Mouse (Mus musculus): ENCODE results near the gene Osbp. TPM values are rescaled to one million over a fixed set of nuclear protein-coding genes. Genes with fewer than 3 reads are reported as not detected.
"Not testable (repeated sequence)": the region's sequence is repeated elsewhere in the genome, so short reads cannot be mapped to it uniquely, and the experiment has no call there.

Gene Osbp
- polyA plus RNA-seq (2012; rRNA removed), result 38.9 and 39.9 TPM in 2 replicates

- H3K4me1 ChIP-seq (ENCODE audit: control insufficient read depth, insufficient read depth, low read length), result peaks cover 4% of the 10 kb centered on the region; the same call in 1 of the 2 replicates
- H3K27ac ChIP-seq (ENCODE audit: insufficient read depth, low read length), result 0 out of 2 replicates have a peak within 1 kb of the TSS, but pooled peaks have one; percentile 60
- no peaks in the 10 kb centered on the region for H3K27me3 ChIP-seq (ENCODE audit: control insufficient read depth, insufficient read depth, low read length)
- TF ChIP-seq POLR2A (IDR thresholded peaks at IDR 0.05; ENCODE audit: borderline replicate concordance, insufficient read depth, low read length) (peak; percentile 87; the same call in 1 of the 2 replicates), CTCF (IDR thresholded peaks at IDR 0.05; ENCODE audit: borderline replicate concordance, insufficient read depth, low read depth, low read length) (no peak)
- DNase-seq, result peak; percentile 99 to 100
- peak within 1 kb of the TSS; percentile 72 for H3K4me3 ChIP-seq (replicated peaks; ENCODE audit: insufficient read depth, low read depth, low read length)
- WGBS, result 1% methylated on average over 59 of the region's 59 CpGs
These were observed at the start of gene Osbp for GRCm38 (mm10) chr19:11965023-11965942. Gene Osbp (plus strand): TSS chr19:11965941.

DNA sequence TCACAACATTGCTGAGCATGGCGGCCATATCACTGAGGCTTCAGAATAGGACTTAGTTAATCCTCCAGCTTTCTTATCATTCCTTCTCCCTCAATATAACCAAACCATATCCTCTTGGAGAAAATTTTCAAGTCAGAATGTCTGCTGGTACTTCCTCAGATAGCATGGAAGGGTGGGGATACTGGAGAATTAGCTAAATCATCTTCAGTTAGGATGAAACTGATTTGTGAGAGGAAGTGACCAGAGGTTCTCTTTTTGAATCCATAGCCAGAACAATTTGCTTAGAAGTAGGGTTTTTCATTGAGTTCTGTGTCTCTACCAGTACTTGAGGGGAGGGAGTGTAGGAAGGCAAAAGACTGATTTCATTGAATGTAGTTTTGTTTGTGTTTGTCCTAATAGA lies 43.7 kb upstream of the Osbp start:
- no peaks in the 10 kb centered on the region for H3K4me1 ChIP-seq (ENCODE audit: control insufficient read depth, insufficient read depth, low read length)
- H3K27me3 ChIP-seq (ENCODE audit: control insufficient read depth, insufficient read depth, low read length), result no peaks in the 10 kb centered on the region
- TF ChIP-seq POLR2A (IDR thresholded peaks at IDR 0.05; ENCODE audit: borderline replicate concordance, insufficient read depth, low read length) (no peak), CTCF (IDR thresholded peaks at IDR 0.05; ENCODE audit: borderline replicate concordance, insufficient read depth, low read depth, low read length) (no peak)
- DNase-seq, result no peak
- H3K27ac ChIP-seq (ENCODE audit: insufficient read depth, low read length), result no peak overlapping the region
- H3K4me3 ChIP-seq (replicated peaks; ENCODE audit: insufficient read depth, low read depth, low read length), result no peak overlapping the region
- WGBS, result 92% methylated on average over 1 of the region's 1 CpGs

DNA sequence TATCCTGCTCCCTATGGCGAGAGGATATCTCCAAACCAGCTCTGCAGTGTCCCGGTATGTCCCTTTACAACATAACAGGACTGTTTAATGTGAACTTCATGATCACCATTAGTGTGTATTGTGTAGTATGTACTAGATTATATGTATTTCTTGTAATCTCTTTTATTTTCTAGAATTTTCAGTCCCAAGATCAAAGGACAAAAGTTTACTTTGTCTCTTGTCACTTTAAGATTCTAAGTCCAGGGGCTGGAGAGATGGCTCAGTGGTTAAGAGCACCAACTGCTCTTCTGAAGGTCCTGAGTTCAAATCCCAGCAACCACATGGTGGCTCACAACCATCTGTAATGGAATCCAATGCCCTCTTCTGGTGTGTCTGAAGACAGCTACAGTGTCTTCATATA lies 43.2 kb upstream of the Osbp start:
- 97% methylated on average over 2 of the region's 2 CpGs for WGBS
- not testable (repeated sequence) for H3K4me3 ChIP-seq (replicated peaks; ENCODE audit: insufficient read depth, low read depth, low read length); H3K27me3 ChIP-seq (ENCODE audit: control insufficient read depth, insufficient read depth, low read length); H3K4me1 ChIP-seq (ENCODE audit: control insufficient read depth, insufficient read depth, low read length); DNase-seq; H3K27ac ChIP-seq (ENCODE audit: insufficient read depth, low read length)

- H3K27ac ChIP-seq (ENCODE audit: insufficient read depth, low read length), result no peak overlapping the region
- TF ChIP-seq POLR2A (IDR thresholded peaks at IDR 0.05; ENCODE audit: borderline replicate concordance, insufficient read depth, low read length), result no peak
- no peak for TF ChIP-seq CTCF (IDR thresholded peaks at IDR 0.05; ENCODE audit: borderline replicate concordance, insufficient read depth, low read depth, low read length)
- H3K4me3 ChIP-seq (replicated peaks; ENCODE audit: insufficient read depth, low read depth, low read length), result no peak overlapping the region
- H3K4me1 ChIP-seq (ENCODE audit: control insufficient read depth, insufficient read depth, low read length), result no peaks in the 10 kb centered on the region
- 94% methylated on average over 2 of the region's 2 CpGs for WGBS
- no peak for DNase-seq
- H3K27me3 ChIP-seq (ENCODE audit: control insufficient read depth, insufficient read depth, low read length), result no peaks in the 10 kb centered on the region
These were observed 39.4 kb upstream of the Osbp start for GRCm38 (mm10) chr19:11926380-11926779.

GRCm38 (mm10) chr19:11928025-11928748 lies 37.6 kb upstream of the Osbp start:
- Histone ChIP-seq H3K4me1 (ENCODE audit: control insufficient read depth, insufficient read depth, low read length) (no peaks in the 10 kb centered on the region), H3K27ac (ENCODE audit: insufficient read depth, low read length) (no peak overlapping the region), H3K4me3 (replicated peaks; ENCODE audit: insufficient read depth, low read depth, low read length) (no peak overlapping the region), H3K27me3 (ENCODE audit: control insufficient read depth, insufficient read depth, low read length) (no peaks in the 10 kb centered on the region)
- no peak for TF ChIP-seq POLR2A (IDR thresholded peaks at IDR 0.05; ENCODE audit: borderline replicate concordance, insufficient read depth, low read length)
- TF ChIP-seq CTCF (IDR thresholded peaks at IDR 0.05; ENCODE audit: borderline replicate concordance, insufficient read depth, low read depth, low read length), result no peak
- DNase-seq, result no peak
- 91% methylated on average over 4 of the region's 4 CpGs for WGBS

- not testable (repeated sequence) for H3K27ac ChIP-seq (ENCODE audit: insufficient read depth, low read length); H3K27me3 ChIP-seq (ENCODE audit: control insufficient read depth, insufficient read depth, low read length); H3K4me1 ChIP-seq (ENCODE audit: control insufficient read depth, insufficient read depth, low read length); H3K4me3 ChIP-seq (replicated peaks; ENCODE audit: insufficient read depth, low read depth, low read length); DNase-seq
- WGBS, result 96% methylated on average over 9 of the region's 9 CpGs
These were observed 19.3 kb upstream of the Osbp start for GRCm38 (mm10) chr19:11946460-11946859.

DNA sequence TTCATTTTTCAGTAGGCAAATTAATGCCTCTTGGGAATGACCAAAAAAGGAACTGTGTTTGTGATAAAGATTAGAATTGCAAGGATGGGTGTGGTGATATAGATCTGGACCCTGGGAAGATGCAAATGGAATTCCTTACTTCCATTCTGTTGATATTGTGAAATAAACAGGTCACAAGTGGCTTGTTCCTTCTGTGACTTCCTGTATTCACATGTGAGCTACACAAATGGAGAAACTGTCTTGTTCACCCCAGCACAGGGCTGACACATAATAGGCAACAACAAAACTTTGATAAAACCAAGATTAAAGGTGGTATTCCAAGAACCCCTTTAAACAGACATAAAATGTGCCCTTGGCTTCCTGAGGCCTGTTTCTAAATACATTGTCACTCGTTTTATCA lies 15.9 kb upstream of the Osbp start:
- no peaks in the 10 kb centered on the region for H3K27me3 ChIP-seq (ENCODE audit: control insufficient read depth, insufficient read depth, low read length)
- WGBS, result 45% methylated on average over 1 of the region's 1 CpGs
- H3K4me3 ChIP-seq (replicated peaks; ENCODE audit: insufficient read depth, low read depth, low read length), result no peak overlapping the region
- no peak overlapping the region for H3K27ac ChIP-seq (ENCODE audit: insufficient read depth, low read length)
- TF ChIP-seq POLR2A (IDR thresholded peaks at IDR 0.05; ENCODE audit: borderline replicate concordance, insufficient read depth, low read length) (no peak), CTCF (IDR thresholded peaks at IDR 0.05; ENCODE audit: borderline replicate concordance, insufficient read depth, low read depth, low read length) (no peak)
- DNase-seq, result no peak
- H3K4me1 ChIP-seq (ENCODE audit: control insufficient read depth, insufficient read depth, low read length), result no peaks in the 10 kb centered on the region

GRCm38 (mm10) chr19:11950747-11951146 lies 15.0 kb upstream of the Osbp start:
- DNase-seq, result no peak
- Histone ChIP-seq H3K4me1 (ENCODE audit: control insufficient read depth, insufficient read depth, low read length) (no peaks in the 10 kb centered on the region), H3K27ac (ENCODE audit: insufficient read depth, low read length) (no peak overlapping the region), H3K27me3 (ENCODE audit: control insufficient read depth, insufficient read depth, low read length) (no peaks in the 10 kb centered on the region), H3K4me3 (replicated peaks; ENCODE audit: insufficient read depth, low read depth, low read length) (no peak overlapping the region)
- TF ChIP-seq POLR2A (IDR thresholded peaks at IDR 0.05; ENCODE audit: borderline replicate concordance, insufficient read depth, low read length) (no peak), CTCF (IDR thresholded peaks at IDR 0.05; ENCODE audit: borderline replicate concordance, insufficient read depth, low read depth, low read length) (no peak)
- WGBS, result 78% methylated on average over 7 of the region's 7 CpGs
